Mouse (Mus musculus): ENCODE data around the gene Wwc2.

- TF ChIP-seq CTCF (IDR thresholded peaks at IDR 0.05; ENCODE audit: extremely low read depth, insufficient read depth, insufficient read length, insufficient replicate concordance) = no peak
- TF ChIP-seq POLR2A (IDR thresholded peaks at IDR 0.05; ENCODE audit: low read depth, low read length) = no peak
Measured at GRCm38 (mm10) chr8:47889936-47890813, 100.5 kb downstream of the Wwc2 start.

Data from spleen, adult 2 months (tissue).